Mouse (Mus musculus) hindbrain, embryonic 10.5 days (tissue): Measurements from ENCODE around the gene Nppc. TPM values are rescaled to one million over a fixed set of nuclear protein-coding genes. Genes with fewer than 3 reads are reported as not detected.

Experiments used
- DNase-seq: peaks from one replicate; pipeline ENCODE4 v3.0.0-alpha.2; 2017; ENCODE audit warnings: low spot score
- H3K27ac ChIP-seq: fragments of 300-500 bp; sonication (generic); 2 replicates; pipeline ENCODE4 v1.5.1; 2016; ENCODE audit warnings: mild to moderate bottlenecking, moderate library complexity
- H3K27me3 ChIP-seq: fragments of 300-500 bp; sonication (generic); 2 replicates; pipeline ENCODE4 v1.6.1; 2016; ENCODE audit warnings: mild to moderate bottlenecking; ENCODE audit not compliant: poor library complexity, insufficient read depth, severe bottlenecking
- H3K36me3 ChIP-seq: fragments of 300-500 bp; sonication (generic); 2 replicates; pipeline ENCODE4 v1.6.1; 2016; ENCODE audit warnings: mild to moderate bottlenecking, moderate library complexity
- H3K4me1 ChIP-seq: fragments of 300-500 bp; sonication (generic); replicated peaks from 2 replicates; pipeline ENCODE4 v1.6.1; 2016; ENCODE audit warnings: mild to moderate bottlenecking
- H3K4me3 ChIP-seq: fragments of 300-500 bp; sonication (generic); 2 replicates; pipeline ENCODE4 v1.5.1; 2016; ENCODE audit warnings: mild to moderate bottlenecking, moderate library complexity
- H3K9me3 ChIP-seq: fragments of 300-500 bp; sonication (generic); 2 replicates; pipeline ENCODE4 v1.6.1; 2016; ENCODE audit warnings: mild to moderate bottlenecking, moderate library complexity
- WGBS: fragments of 180-500 bp; shearing (Covaris S2); methylation state at CpG from one replicate; pipeline ENCODE4 v1.1.7; 2016; 5-methylcytosine and 5-hydroxymethylcytosine counted together
- polyA plus RNA-seq: library from polyadenylated mRNA; unstranded; fragments of >200 nt; fragmentation: Nextera tagmentation; extraction: Ambion mirVana; gene quantifications from 2 replicates; pipeline ENCODE4 v1.2.1, GENCODE M21; 2016

Gene Nppc
- polyA plus RNA-seq, 1 experiment from 2014 or later: 19.8 TPM

- no peaks in the 10 kb centered on the region for H3K27me3 ChIP-seq
- H3K4me3 ChIP-seq: no peak overlapping the region
- H3K4me1 ChIP-seq: no peaks in the 10 kb centered on the region
- no peaks in the 10 kb centered on the region for H3K9me3 ChIP-seq
- no peak for DNase-seq
- 80% methylated on average over 5 of the region's 5 CpGs for WGBS
- H3K27ac ChIP-seq: no peak overlapping the region
- H3K36me3 ChIP-seq: no peaks in the 10 kb centered on the region
Measured at GRCm38 (mm10) chr1:86691027-86691426, 20.7 kb upstream of the Nppc start.

- Histone ChIP-seq H3K36me3 (no peaks in the 10 kb centered on the region), H3K27ac (no peak overlapping the region), H3K9me3 (no peaks in the 10 kb centered on the region), H3K27me3 (0 out of 2 replicates have a peak, but pooled peaks cover 2% of the 10 kb centered on the region), H3K4me1 (no peaks in the 10 kb centered on the region), H3K4me3 (no peak overlapping the region)
- no peak for DNase-seq
- 83% methylated on average over 4 of the region's 4 CpGs for WGBS
Measured at GRCm38 (mm10) chr1:86687236-86687635, 16.9 kb upstream of the Nppc start.

DNA sequence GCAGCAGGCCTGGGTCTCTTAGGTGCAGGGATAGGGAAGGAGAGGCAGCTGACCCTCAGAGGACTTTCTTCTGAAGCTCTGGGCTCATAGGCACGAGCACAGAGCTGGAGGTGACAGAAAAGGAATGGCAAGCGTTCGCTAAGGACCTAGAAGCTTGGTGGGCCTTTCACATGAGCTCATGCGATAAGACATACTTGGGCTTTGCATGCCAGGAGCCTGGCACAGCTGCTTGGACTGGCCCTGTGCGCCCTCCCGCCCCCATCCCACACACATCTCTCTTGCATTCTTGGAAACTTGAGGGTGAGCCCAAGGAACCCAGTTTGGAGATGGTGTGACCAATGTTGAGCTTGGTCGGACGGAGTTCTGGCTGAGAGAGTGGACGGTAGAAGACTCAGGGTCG, 8.3 kb upstream of the Nppc start:
- no peaks in the 10 kb centered on the region for H3K36me3 ChIP-seq
- no peaks in the 10 kb centered on the region for H3K9me3 ChIP-seq
- H3K27me3 ChIP-seq: peaks cover 19% of the 10 kb centered on the region; the same call in 1 of the 2 replicates
- WGBS: 88% methylated on average over 10 of the region's 10 CpGs
- H3K4me1 ChIP-seq: peaks cover 7% of the 10 kb centered on the region
- no peak overlapping the region for H3K4me3 ChIP-seq
- DNase-seq: no peak
- no peak overlapping the region for H3K27ac ChIP-seq

DNA sequence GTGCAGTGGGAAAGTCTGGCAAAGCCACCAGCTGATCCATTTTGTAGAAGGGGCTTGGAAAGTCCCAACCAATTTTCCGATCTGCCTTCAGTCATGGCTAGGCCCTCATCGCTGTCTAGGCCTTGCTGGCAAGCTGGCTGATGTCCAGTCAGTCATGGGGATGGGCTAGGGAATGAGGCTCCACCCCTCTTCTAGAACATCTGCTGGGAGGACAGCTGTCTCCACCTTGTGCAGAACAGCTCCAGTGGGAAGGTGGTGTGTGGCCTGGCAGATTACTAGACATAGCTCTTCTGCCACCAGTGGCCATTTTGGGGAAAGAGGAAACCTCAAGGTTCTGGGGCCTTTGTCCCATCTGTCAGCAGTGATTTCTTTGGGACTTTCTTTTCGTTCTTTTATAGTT, 7.3 kb upstream of the Nppc start:
- no peaks in the 10 kb centered on the region for H3K36me3 ChIP-seq
- no peak overlapping the region for H3K4me3 ChIP-seq
- DNase-seq: no peak
- H3K4me1 ChIP-seq: peaks cover 7% of the 10 kb centered on the region
- no peak overlapping the region for H3K27ac ChIP-seq
- no peaks in the 10 kb centered on the region for H3K9me3 ChIP-seq
- H3K27me3 ChIP-seq: peaks cover 25% of the 10 kb centered on the region
- 85% methylated on average over 3 of the region's 3 CpGs for WGBS

DNA sequence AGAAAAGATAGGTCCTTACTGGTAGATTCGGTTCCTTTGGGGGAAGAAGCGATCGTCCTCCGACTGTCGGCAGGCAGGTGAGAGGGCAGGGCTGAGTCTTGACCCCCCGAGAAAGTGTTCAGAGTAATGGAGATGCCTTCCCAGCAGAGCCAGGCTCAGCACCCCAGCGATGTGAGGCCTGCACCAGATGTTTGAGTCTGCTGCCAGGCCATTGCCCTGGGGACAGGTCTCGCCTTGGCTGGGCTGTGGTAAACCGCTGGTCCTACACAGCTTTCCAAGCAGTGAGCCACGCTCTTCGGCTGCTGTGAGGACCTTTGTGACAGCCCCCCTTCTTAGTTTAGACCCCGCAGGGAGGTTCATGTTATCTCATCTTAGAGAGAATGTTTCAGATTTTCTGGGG, 4.8 kb upstream of the Nppc start:
- WGBS: 84% methylated on average over 12 of the region's 12 CpGs
- H3K27me3 ChIP-seq: peaks cover 50% of the 10 kb centered on the region
- H3K4me1 ChIP-seq: peaks cover 15% of the 10 kb centered on the region
- no peak overlapping the region for H3K4me3 ChIP-seq
- no peaks in the 10 kb centered on the region for H3K9me3 ChIP-seq
- no peaks in the 10 kb centered on the region for H3K36me3 ChIP-seq
- DNase-seq: no peak
- no peak overlapping the region for H3K27ac ChIP-seq

DNA sequence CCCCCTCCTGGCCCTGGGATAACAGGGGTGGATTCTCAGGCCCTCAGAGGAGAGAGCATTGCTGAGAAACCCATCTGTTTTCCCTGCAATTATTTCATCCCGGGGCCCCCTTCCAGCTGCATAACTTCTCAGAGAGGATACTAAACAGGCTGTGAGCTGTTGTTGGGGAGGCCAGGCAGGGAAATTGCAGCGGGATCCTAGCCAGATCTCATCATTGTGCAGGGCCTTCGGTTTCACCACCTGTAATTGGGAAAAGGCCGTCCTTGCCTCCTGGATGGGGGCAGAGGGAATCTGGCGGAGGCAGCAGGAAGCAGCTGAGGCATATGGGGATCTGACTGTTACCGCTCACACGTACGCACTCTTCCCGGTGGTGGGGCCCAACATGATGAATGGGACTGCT, 4.0 kb upstream of the Nppc start:
- Histone ChIP-seq H3K36me3 (no peaks in the 10 kb centered on the region), H3K4me1 (peaks cover 22% of the 10 kb centered on the region), H3K27me3 (peaks cover 57% of the 10 kb centered on the region), H3K27ac (no peak overlapping the region), H3K9me3 (no peaks in the 10 kb centered on the region), H3K4me3 (no peak overlapping the region)
- DNase-seq: no peak
- 76% methylated on average over 9 of the region's 9 CpGs for WGBS

DNA sequence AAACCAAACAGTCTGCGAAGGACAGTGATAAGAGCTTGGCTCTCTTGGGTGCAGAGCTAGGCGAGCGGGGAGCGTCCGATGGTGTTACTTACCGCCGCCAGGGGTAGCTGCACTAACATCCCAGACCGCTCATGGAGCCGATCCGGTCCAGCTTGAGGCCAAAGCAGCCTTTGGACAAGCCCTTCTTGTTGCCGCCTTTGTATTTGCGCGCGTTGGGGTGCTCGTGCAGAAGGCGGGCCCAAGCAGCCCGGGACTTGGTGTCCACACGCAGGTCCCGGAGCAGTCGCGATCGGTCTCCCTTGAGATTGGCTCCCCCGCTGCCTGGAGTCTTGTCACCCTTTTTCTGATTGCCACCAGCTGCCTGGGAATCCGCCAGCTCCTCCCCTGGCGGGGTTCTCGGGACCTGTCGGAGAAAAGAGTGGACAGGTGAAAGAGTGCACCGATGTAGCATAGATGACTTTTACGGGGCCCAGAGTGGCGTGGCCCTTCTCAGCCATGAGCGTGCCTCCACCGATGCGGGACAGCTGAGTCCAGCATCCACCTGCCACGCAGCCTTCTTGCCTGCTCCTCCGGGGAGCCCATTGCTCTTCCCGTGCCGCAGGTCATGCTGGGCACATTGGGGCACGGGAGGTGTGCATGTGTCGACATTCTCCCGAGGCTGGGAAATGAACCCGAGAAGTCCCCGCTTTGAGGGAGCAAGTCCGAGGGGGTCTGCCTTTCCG, 658 bp downstream of the Nppc start:
- H3K27ac ChIP-seq: peak overlapping the region; percentile 81
- H3K27me3 ChIP-seq: peaks cover 73% of the 10 kb centered on the region
- WGBS: 2% methylated on average over 44 of the region's 44 CpGs
- peak; percentile 80 for DNase-seq
- peak overlapping the region; percentile 73 for H3K4me3 ChIP-seq
- peaks cover 22% of the 10 kb centered on the region for H3K4me1 ChIP-seq
- no peaks in the 10 kb centered on the region for H3K9me3 ChIP-seq
- no peaks in the 10 kb centered on the region for H3K36me3 ChIP-seq

DNA sequence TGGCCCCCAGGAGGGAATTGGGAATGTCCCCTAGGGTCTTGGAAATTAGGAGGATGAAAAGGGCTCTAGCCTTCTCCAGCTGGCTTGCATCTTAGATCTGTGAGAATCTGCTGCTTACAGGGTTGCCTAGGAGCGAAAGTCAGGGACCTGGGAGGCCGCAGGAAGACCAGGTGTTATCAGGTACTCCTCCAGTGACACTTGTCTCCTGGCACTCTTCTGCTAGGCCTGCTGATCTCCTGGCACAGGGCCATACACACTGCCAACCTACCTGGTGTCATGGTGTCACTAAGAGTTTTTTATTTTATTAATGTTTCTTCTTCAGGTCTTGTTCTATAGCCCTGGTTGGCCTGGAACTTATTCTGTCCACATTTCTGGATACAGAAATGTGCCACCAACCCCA, 5.3 kb downstream of the Nppc start:
- Histone ChIP-seq H3K4me3 (no peak overlapping the region), H3K36me3 (no peaks in the 10 kb centered on the region), H3K4me1 (peaks cover 9% of the 10 kb centered on the region), H3K9me3 (no peaks in the 10 kb centered on the region), H3K27ac (no peak overlapping the region), H3K27me3 (peaks cover 31% of the 10 kb centered on the region)
- no peak for DNase-seq
- WGBS: 85% methylated on average over 2 of the region's 2 CpGs

DNA sequence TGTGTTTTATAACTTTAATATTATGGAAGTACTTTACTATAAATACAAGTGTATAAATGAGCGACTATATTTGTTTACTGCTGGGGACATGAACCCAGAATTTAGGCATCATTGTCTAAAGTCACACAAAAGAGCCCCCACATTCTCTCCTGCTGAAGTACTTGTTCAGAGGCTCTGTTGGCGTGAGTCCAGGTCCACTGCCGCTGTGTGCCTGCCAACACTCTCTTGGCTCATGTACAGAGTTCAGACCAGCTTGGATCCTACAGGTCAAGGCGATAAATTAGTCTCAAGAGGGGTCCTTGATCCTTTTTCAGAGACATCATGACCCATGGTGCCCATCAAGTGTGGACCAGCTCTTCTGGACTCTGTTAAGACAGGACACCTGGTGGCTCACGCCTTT, 13.3 kb downstream of the Nppc start:
- DNase-seq: no peak
- peaks cover 14% of the 10 kb centered on the region; the same call in 1 of the 2 replicates for H3K4me1 ChIP-seq
- 88% methylated on average over 5 of the region's 5 CpGs for WGBS
- H3K9me3 ChIP-seq: no peaks in the 10 kb centered on the region
- no peaks in the 10 kb centered on the region for H3K27me3 ChIP-seq
- no peaks in the 10 kb centered on the region for H3K36me3 ChIP-seq
- no peak overlapping the region for H3K27ac ChIP-seq
- H3K4me3 ChIP-seq: no peak overlapping the region

- DNase-seq: no peak
- H3K27me3 ChIP-seq: no peaks in the 10 kb centered on the region
- no peak overlapping the region for H3K27ac ChIP-seq
- 64% methylated on average over 4 of the region's 4 CpGs for WGBS
- H3K4me1 ChIP-seq: peaks cover 14% of the 10 kb centered on the region; the same call in 1 of the 2 replicates
- no peaks in the 10 kb centered on the region for H3K36me3 ChIP-seq
- H3K4me3 ChIP-seq: no peak overlapping the region
- no peaks in the 10 kb centered on the region for H3K9me3 ChIP-seq
Measured at GRCm38 (mm10) chr1:86652675-86653074, 17.7 kb downstream of the Nppc start.

DNA sequence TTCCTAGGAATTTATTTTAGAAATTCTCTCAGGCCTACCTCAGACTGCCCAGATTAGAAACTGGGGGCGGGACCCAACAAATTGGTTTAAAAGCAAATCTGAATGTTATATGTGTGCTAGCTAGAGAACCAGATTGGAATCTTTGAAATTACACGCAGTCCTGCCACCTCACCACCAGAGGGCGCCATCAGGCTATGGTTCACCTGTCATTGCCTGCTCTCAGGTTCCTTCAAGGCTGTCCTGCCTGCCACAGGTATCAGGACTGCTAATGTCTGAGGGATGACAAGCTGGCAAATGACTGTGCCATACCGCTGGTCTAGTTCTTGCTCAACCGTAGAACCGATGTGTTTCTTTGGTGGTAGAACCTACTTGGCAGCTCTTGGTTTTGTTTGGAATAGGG, 20.1 kb downstream of the Nppc start:
- H3K36me3 ChIP-seq: no peaks in the 10 kb centered on the region
- H3K4me3 ChIP-seq: no peak overlapping the region
- H3K4me1 ChIP-seq: peaks cover 14% of the 10 kb centered on the region; the same call in 1 of the 2 replicates
- H3K27me3 ChIP-seq: no peaks in the 10 kb centered on the region
- peak; percentile 58 for DNase-seq
- WGBS: 18% methylated on average over 6 of the region's 6 CpGs
- H3K27ac ChIP-seq: no peak overlapping the region
- H3K9me3 ChIP-seq: no peaks in the 10 kb centered on the region

GRCm38 (mm10) chr1:86647517-86647916, 22.9 kb downstream of the Nppc start:
- 51% methylated on average over 2 of the region's 2 CpGs for WGBS
- Histone ChIP-seq H3K9me3 (no peaks in the 10 kb centered on the region), H3K4me1 (no peaks in the 10 kb centered on the region), H3K27me3 (no peaks in the 10 kb centered on the region), H3K4me3 (no peak overlapping the region), H3K27ac (no peak overlapping the region), H3K36me3 (no peaks in the 10 kb centered on the region)
- DNase-seq: no peak

DNA sequence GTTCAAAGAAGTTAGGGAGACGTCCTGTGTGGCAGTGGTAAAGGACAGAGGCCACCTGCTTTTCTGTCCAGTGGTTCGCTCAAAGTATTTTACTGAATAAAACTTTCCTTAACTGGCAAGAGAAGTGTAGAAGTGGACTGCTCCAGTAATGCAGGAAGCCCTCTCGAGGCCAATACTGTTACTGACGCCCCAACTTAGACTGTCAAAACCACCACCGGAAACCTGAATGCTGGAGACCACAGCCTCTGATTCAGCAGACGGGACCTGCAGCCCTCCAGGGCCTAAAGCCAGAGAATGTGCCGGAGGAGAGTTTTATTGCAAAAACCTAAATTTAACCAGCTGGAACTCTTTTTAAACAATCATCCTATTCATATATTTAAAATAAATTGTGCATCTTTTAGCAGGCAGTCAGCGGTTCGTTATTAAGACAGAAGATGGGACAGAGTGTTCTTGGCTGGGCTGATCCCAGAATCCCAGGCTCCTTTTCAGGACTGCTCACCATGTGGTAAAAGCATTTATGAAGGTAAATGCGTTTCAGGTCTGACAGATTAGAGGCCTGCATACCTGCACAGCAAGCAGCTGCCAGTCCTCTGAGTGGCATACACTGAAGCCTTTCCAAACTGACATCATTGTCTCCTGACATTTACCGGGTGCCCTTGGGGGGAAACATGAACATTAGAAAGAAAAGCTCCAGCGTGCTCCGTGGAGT, 27.1 kb downstream of the Nppc start:
- 81% methylated on average over 13 of the region's 13 CpGs for WGBS

More for the DNA sequence above, 27.1 kb downstream of the Nppc start:
- Histone ChIP-seq H3K4me3 (no peak overlapping the region), H3K27me3 (no peaks in the 10 kb centered on the region), H3K27ac (no peak overlapping the region), H3K36me3 (no peaks in the 10 kb centered on the region), H3K9me3 (no peaks in the 10 kb centered on the region), H3K4me1 (no peaks in the 10 kb centered on the region)
- DNase-seq: no peak
